Comparison of ENCODE assay signal across 8 mouse cellular contexts in genomic region chr4:84672181-84672791, GRCm38 (mm10). TPM values are rescaled to one million over a fixed set of nuclear protein-coding genes. Genes with fewer than 3 reads are reported as not detected.
DNase-seq lines count a peak whose midpoint lies in the region; ATAC-seq and TF ChIP-seq lines count a peak whose summit lies in the region.

No protein-coding gene starts in this region.

- H3K27ac ChIP-seq in heart, embryonic 11.5 days (ENCODE audit: low read depth, low read length): no peak overlapping the region
- no peak overlapping the region for H3K27ac ChIP-seq in ES-Bruce4 (ENCODE audit: insufficient read depth, low read length)
- no peak overlapping the region for H3K27ac ChIP-seq in hindbrain, embryonic 15.5 days (replicated peaks)
- H3K27ac ChIP-seq in midbrain, embryonic 14.5 days (replicated peaks; ENCODE audit: low read depth, low read length): no peak overlapping the region

- TF ChIP-seq CTCF in ES-Bruce4 (IDR thresholded peaks at IDR 0.05; ENCODE audit: low read depth, low read length): no peak

- no peak overlapping the region for H3K9ac ChIP-seq in heart, embryonic 11.5 days (ENCODE audit: low read depth, low read length)
- H3K9ac ChIP-seq in ES-Bruce4 (ENCODE audit: low read depth, poor library complexity, severe bottlenecking): peak overlapping the region; percentile 41; the same call in 1 of the 2 replicates
- H3K9ac ChIP-seq in hindbrain, embryonic 15.5 days: no peak overlapping the region
- H3K9ac ChIP-seq in midbrain, embryonic 14.5 days (replicated peaks; ENCODE audit: low read length): no peak overlapping the region

- no peak for TF ChIP-seq POLR2A in ES-Bruce4 (IDR thresholded peaks at IDR 0.05; ENCODE audit: insufficient read depth, low read length)

- peak; percentile 88 for DNase-seq in heart, adult 11 months
- peak; percentile 56 for DNase-seq in midbrain, embryonic 14.5 days
- no peak for DNase-seq in frontal cortex, adult 2 months (ENCODE audit: extremely low spot score in 1 of 2, low spot score in 1 of 2)
- DNase-seq in cerebellum, adult 9-10 months: no peak
- no peak for DNase-seq in cerebellum, postnatal 10 days

- H3K4me1 ChIP-seq in heart, embryonic 11.5 days (ENCODE audit: control insufficient read depth, insufficient read depth, low read length): no peaks in the 10 kb centered on the region
- H3K4me1 ChIP-seq in ES-Bruce4 (ENCODE audit: control insufficient read depth, insufficient read depth, low read length): no peaks in the 10 kb centered on the region
- peaks cover 22% of the 10 kb centered on the region for H3K4me1 ChIP-seq in hindbrain, embryonic 15.5 days (replicated peaks)
- H3K4me1 ChIP-seq in midbrain, embryonic 14.5 days (ENCODE audit: control insufficient read depth, insufficient read depth, low read length): peaks cover 14% of the 10 kb centered on the region

- ATAC-seq in heart, embryonic 11.5 days (replicated peaks; ENCODE audit: insufficient number of reproducible peaks, low FRiP score, low TSS enrichment): no peak
- no peak for ATAC-seq in hindbrain, embryonic 15.5 days (ENCODE audit: low FRiP score, low read depth)
- no peak for ATAC-seq in midbrain, embryonic 14.5 days (ENCODE audit: low FRiP score, low TSS enrichment)

- peaks cover 33% of the 10 kb centered on the region for H3K27me3 ChIP-seq in heart, embryonic 11.5 days (ENCODE audit: control insufficient read depth, insufficient read depth, low read length)
- no peaks in the 10 kb centered on the region for H3K27me3 ChIP-seq in ES-Bruce4 (ENCODE audit: control insufficient read depth, insufficient read depth, low read length, poor library complexity, severe bottlenecking)
- H3K27me3 ChIP-seq in hindbrain, embryonic 15.5 days: peaks cover 74% of the 10 kb centered on the region
- peaks cover 69% of the 10 kb centered on the region for H3K27me3 ChIP-seq in midbrain, embryonic 14.5 days (ENCODE audit: control insufficient read depth, insufficient read depth, low read length)

- H3K4me3 ChIP-seq in heart, embryonic 11.5 days (ENCODE audit: low read depth, low read length): no peak overlapping the region
- 0 out of 2 replicates have a peak overlapping the region, but pooled peaks have one; percentile 5 for H3K4me3 ChIP-seq in ES-Bruce4 (ENCODE audit: low read depth, low read length)
- H3K4me3 ChIP-seq in hindbrain, embryonic 15.5 days: no peak overlapping the region
- H3K4me3 ChIP-seq in midbrain, embryonic 14.5 days (replicated peaks; ENCODE audit: low read depth, low read length): 0 out of 2 replicates have a peak overlapping the region, but pooled peaks have one; percentile 5

- TF ChIP-seq EP300 in ES-Bruce4 (IDR thresholded peaks at IDR 0.05; ENCODE audit: insufficient read depth, low read depth, low read length): no peak

- 21% methylated on average over 14 of the region's 14 CpGs for WGBS in heart, embryonic 11.5 days (ENCODE audit: insufficient replicate concordance)
- WGBS in hindbrain, embryonic 15.5 days: 22% methylated on average over 14 of the region's 14 CpGs
- WGBS in midbrain, embryonic 14.5 days: 10% methylated on average over 14 of the region's 14 CpGs

- H3K4me2 ChIP-seq in heart, embryonic 11.5 days: no peak overlapping the region; the same call in 1 of the 2 replicates
- H3K4me2 ChIP-seq in hindbrain, embryonic 15.5 days: peak overlapping the region; percentile 16
- peak overlapping the region; percentile 97 for H3K4me2 ChIP-seq in midbrain, embryonic 14.5 days (ENCODE audit: low read length)

- H3K36me3 ChIP-seq in heart, embryonic 11.5 days (ENCODE audit: control insufficient read depth, insufficient read depth, low read length): no peaks in the 10 kb centered on the region
- no peaks in the 10 kb centered on the region for H3K36me3 ChIP-seq in ES-Bruce4 (ENCODE audit: control insufficient read depth, insufficient read depth, low read length, poor library complexity, severe bottlenecking)
- no peaks in the 10 kb centered on the region for H3K36me3 ChIP-seq in hindbrain, embryonic 15.5 days
- H3K36me3 ChIP-seq in midbrain, embryonic 14.5 days (ENCODE audit: control insufficient read depth, insufficient read depth, low read length): no peaks in the 10 kb centered on the region

- H3K9me3 ChIP-seq in heart, embryonic 11.5 days (replicated peaks; ENCODE audit: control insufficient read depth, low read length): no peaks in the 10 kb centered on the region
- no peaks in the 10 kb centered on the region for H3K9me3 ChIP-seq in ES-Bruce4 (replicated peaks; ENCODE audit: control insufficient read depth, insufficient read depth, low read length, poor library complexity, severe bottlenecking)
- no peaks in the 10 kb centered on the region for H3K9me3 ChIP-seq in hindbrain, embryonic 15.5 days
- H3K9me3 ChIP-seq in midbrain, embryonic 14.5 days (ENCODE audit: control insufficient read depth, low read length): no peaks in the 10 kb centered on the region

RNA-seq across cellular contexts. Expression of gene Bnc2, which starts 2.8 kb away (rescaled TPM):
- polyA plus RNA-seq in heart, embryonic 11.5 days (2014; fragmentation: Nextera tagmentation; extraction: Ambion mirVana): 1.7 and 2.9 TPM in 2 replicates
- 7.2 and 7.8 TPM in 2 replicates for polyA plus RNA-seq in ES-Bruce4 (2011; ENCODE audit: insufficient read depth, insufficient read length, low read depth, missing spikeins)
- 15.9 and 18.0 TPM in 2 replicates for polyA plus RNA-seq in hindbrain, embryonic 15.5 days (2015; fragmentation: Nextera tagmentation; extraction: Ambion mirVana)
- 29.9 and 34.6 TPM in 2 replicates for polyA plus RNA-seq in midbrain, embryonic 14.5 days (2014; fragmentation: Nextera tagmentation; extraction: Ambion mirVana)
- polyA plus RNA-seq in frontal cortex, adult 2 months (2012; rRNA removed): 0.80 and 0.84 TPM in 2 replicates

Comparison
In these comparisons a context has a peak if more than half of its experiments do, and no peak if none do; other contexts are left out.
1. DNase-seq: peak in heart, adult 11 months (single experiment) and midbrain, embryonic 14.5 days (single experiment); none in frontal cortex, adult 2 months (0 of 2), cerebellum, adult 9-10 months (single experiment) and cerebellum, postnatal 10 days (0 of 2).
2. H3K4me3 ChIP-seq: peak in ES-Bruce4 (single experiment) and midbrain, embryonic 14.5 days (single experiment); none in heart, embryonic 11.5 days (single experiment) and hindbrain, embryonic 15.5 days (single experiment).